ENCODE assay signal across 15 mouse cellular contexts in genomic region chr13:117204685-117205084, GRCm38 (mm10). TPM values are rescaled to one million over a fixed set of nuclear protein-coding genes. Genes with fewer than 3 reads are reported as not detected.
"Had no signal": no experiment of that assay in that cellular context is flagged by ENCODE, and none has a peak within 500 bp of the region (broad histone marks: within the 10 kb centered on the region; RNA-seq: fewer than 3 reads in every experiment).

No protein-coding gene starts in this region.

- H3K9me3 ChIP-seq: liver, embryonic 15.5 days; lung, embryonic 15.5 days; megakaryocyte, embryonic 14.5 days; midbrain, embryonic 13.5 days; midbrain, embryonic 15.5 days; neural tube, embryonic 12.5 days had no signal

- H3K4me1 ChIP-seq: liver, embryonic 15.5 days; lung, embryonic 15.5 days; midbrain, embryonic 13.5 days; midbrain, embryonic 15.5 days; neural tube, embryonic 12.5 days had no signal

- H3K4me3 ChIP-seq: liver, embryonic 15.5 days; lung, embryonic 15.5 days; megakaryocyte, embryonic 14.5 days; midbrain, embryonic 13.5 days; midbrain, embryonic 15.5 days; neural tube, embryonic 12.5 days had no signal

- H3K36me3 ChIP-seq: liver, embryonic 15.5 days; lung, embryonic 15.5 days; midbrain, embryonic 13.5 days; midbrain, embryonic 15.5 days; neural tube, embryonic 12.5 days had no signal

- DNase-seq: liver, postnatal 0 days; lung, adult 2 months; lung, postnatal 14 days; lung, postnatal 36 days; right cerebral cortex, postnatal 14 days; thymus, adult 18-20 months; thymus, postnatal 14 days; thymus, postnatal 36 days had no signal

- H3K27ac ChIP-seq: liver, embryonic 15.5 days; lung, embryonic 15.5 days; macrophage; midbrain, embryonic 13.5 days; midbrain, embryonic 15.5 days; neural tube, embryonic 12.5 days had no signal

- H3K27me3 ChIP-seq: liver, embryonic 15.5 days; lung, embryonic 15.5 days; midbrain, embryonic 13.5 days; midbrain, embryonic 15.5 days; neural tube, embryonic 12.5 days had no signal

RNA-seq across cellular contexts. Expression of gene Gm17509, which starts 16.2 kb away (rescaled TPM):
- polyA plus RNA-seq: liver, postnatal 0 days; lung, embryonic 15.5 days had no signal
